Mouse (Mus musculus) heart, postnatal 0 days (tissue): ENCODE data around the gene Myh11. TPM values are rescaled to one million over a fixed set of nuclear protein-coding genes. Genes with fewer than 3 reads are reported as not detected.

ENCODE experiments used
- ATAC-seq: fragments of 200-750 bp; cut with Nextera tagmentation; 2 replicates; pipeline ENCODE4 v1.8.0; 2017; ENCODE audit warnings: low read depth, moderate number of reproducible peaks, moderate library complexity; ENCODE audit not compliant: insufficient read depth
- DNase-seq: peaks from one replicate; pipeline ENCODE4 v3.0.0-alpha.2; 2016; ENCODE audit warnings: low spot score
- H3K27ac ChIP-seq: fragments of 300-500 bp; sonication (generic); 2 replicates; pipeline ENCODE4 v1.5.1; 2014; ENCODE audit warnings: low read depth, mild to moderate bottlenecking
- H3K27me3 ChIP-seq: fragments of 300-500 bp; sonication (generic); 2 replicates; pipeline ENCODE4 v1.6.1; 2014; ENCODE audit warnings: low read length, mixed read lengths; ENCODE audit not compliant: control insufficient read depth, insufficient read depth
- H3K36me3 ChIP-seq: fragments of 300-500 bp; sonication (generic); replicated peaks from 2 replicates; pipeline ENCODE4 v1.6.1; 2014; ENCODE audit warnings: low read length, mixed read lengths; ENCODE audit not compliant: control insufficient read depth, insufficient read depth
- H3K4me1 ChIP-seq: fragments of 300-500 bp; sonication (generic); 2 replicates; pipeline ENCODE4 v1.6.1; 2014; ENCODE audit warnings: antibody characterized with exemption; ENCODE audit not compliant: control insufficient read depth, insufficient read depth
- H3K4me2 ChIP-seq: fragments of 300-500 bp; sonication (generic); 2 replicates; pipeline ENCODE4 v1.6.1; 2014; ENCODE audit warnings: low read depth, mild to moderate bottlenecking, low read length, moderate library complexity
- H3K4me3 ChIP-seq: fragments of 300-500 bp; sonication (generic); 2 replicates; pipeline ENCODE4 v1.5.1; 2014; ENCODE audit warnings: low read depth, low read length
- H3K9ac ChIP-seq: fragments of 300-500 bp; sonication (generic); replicated peaks from 2 replicates; pipeline ENCODE4 v1.6.1; 2014; ENCODE audit warnings: low read depth, low read length, mixed read lengths
- H3K9me3 ChIP-seq: fragments of 300-500 bp; sonication (generic); replicated peaks from 2 replicates; pipeline ENCODE4 v1.6.1; 2016; ENCODE audit warnings: low read length; ENCODE audit not compliant: control insufficient read depth
- CTCF ChIP-seq: IDR thresholded peaks from 2 replicates; pipeline ENCODE4 v1.5.1; 2016; ENCODE audit warnings: antibody characterized with exemption, control low read depth, low read depth
- EP300 ChIP-seq: IDR thresholded peaks from 2 replicates; pipeline ENCODE4 v1.6.1; 2016; ENCODE audit warnings: antibody characterized with exemption, low read depth
- WGBS: fragments of 180-500 bp; shearing (Covaris S2); extraction: QIAGEN DNeasy Blood & Tissue Kit; methylation state at CpG from one replicate; pipeline ENCODE4 v1.1.7; 2014; 5-methylcytosine and 5-hydroxymethylcytosine counted together
- polyA plus RNA-seq: library from polyadenylated mRNA; unstranded; fragments of >200 nt; fragmentation: Nextera tagmentation; extraction: Ambion mirVana; gene quantifications from 2 replicates; pipeline ENCODE4 v1.2.1, GENCODE M21; 2015
- total RNA-seq: library from RNA; depleted of rRNA; stranded (reverse); fragments of >200 nt; gene quantifications from 2 replicates; pipeline ENCODE4 v1.2.3, GENCODE M21; 2014; ENCODE audit warnings: low replicate concordance; rRNA removed

Gene Myh11
- 4.5 and 104 TPM in 2 replicates for total RNA-seq
- 3.1 and 3.3 TPM in 2 replicates for polyA plus RNA-seq

GRCm38 (mm10) chr16:14291223-14291622 lies at the start of gene Myh11:
Myh11 (minus strand) TSS chr16:14291372.
- Histone ChIP-seq H3K4me1 (peaks cover 14% of the 10 kb centered on the region; the same call in 1 of the 2 replicates), H3K36me3 (no peaks in the 10 kb centered on the region), H3K27ac (peak within 1 kb of the TSS; percentile 4; the same call in 1 of the 2 replicates), H3K4me3 (peak within 1 kb of the TSS; percentile 35), H3K4me2 (peak within 1 kb of the TSS; percentile 59), H3K9ac (0 out of 2 replicates have a peak within 1 kb of the TSS, but pooled peaks have one; percentile 12), H3K27me3 (peaks cover 49% of the 10 kb centered on the region), H3K9me3 (no peaks in the 10 kb centered on the region)
- DNase-seq: peak; percentile 78
- ATAC-seq: peak; percentile 82
- WGBS: 2% methylated on average over 16 of the region's 16 CpGs
- TF ChIP-seq EP300 (no peak), CTCF (peak; percentile 60)

- no peak for DNase-seq
- H3K4me1 ChIP-seq: no peaks in the 10 kb centered on the region
- H3K36me3 ChIP-seq: no peaks in the 10 kb centered on the region
- H3K4me2 ChIP-seq: no peak overlapping the region
- no peak overlapping the region for H3K4me3 ChIP-seq
- H3K27me3 ChIP-seq: no peaks in the 10 kb centered on the region
- H3K9ac ChIP-seq: no peak overlapping the region
- no peaks in the 10 kb centered on the region for H3K9me3 ChIP-seq
- no peak for ATAC-seq
- no peak for TF ChIP-seq EP300
- TF ChIP-seq CTCF: no peak
- no peak overlapping the region for H3K27ac ChIP-seq
- WGBS: 43% methylated on average over 1 of the region's 1 CpGs
These were observed 37.0 kb upstream of the Myh11 start for GRCm38 (mm10) chr16:14328156-14328555.

- Histone ChIP-seq H3K9me3 (no peaks in the 10 kb centered on the region), H3K36me3 (no peaks in the 10 kb centered on the region), H3K27ac (no peak overlapping the region), H3K4me2 (no peak overlapping the region), H3K4me1 (peaks cover 6% of the 10 kb centered on the region; the same call in 1 of the 2 replicates), H3K4me3 (no peak overlapping the region), H3K9ac (no peak overlapping the region), H3K27me3 (0 out of 2 replicates have a peak, but pooled peaks cover 3% of the 10 kb centered on the region)
- no peak for ATAC-seq
- WGBS: 44% methylated on average over 1 of the region's 1 CpGs
- DNase-seq: no peak
- no peak for TF ChIP-seq EP300
- TF ChIP-seq CTCF: no peak
These were observed 29.3 kb upstream of the Myh11 start for GRCm38 (mm10) chr16:14320494-14320893.

GRCm38 (mm10) chr16:14319681-14320080 lies 28.5 kb upstream of the Myh11 start:
- no peak for ATAC-seq
- WGBS: 76% methylated on average over 3 of the region's 3 CpGs
- no peak for DNase-seq
- no peaks in the 10 kb centered on the region for H3K9me3 ChIP-seq
- no peak overlapping the region for H3K27ac ChIP-seq
- H3K4me2 ChIP-seq: no peak overlapping the region
- H3K4me3 ChIP-seq: no peak overlapping the region
- H3K4me1 ChIP-seq: peaks cover 6% of the 10 kb centered on the region; the same call in 1 of the 2 replicates
- no peak overlapping the region for H3K9ac ChIP-seq
- TF ChIP-seq EP300 (no peak), CTCF (no peak)
- H3K27me3 ChIP-seq: 0 out of 2 replicates have a peak, but pooled peaks cover 3% of the 10 kb centered on the region
- no peaks in the 10 kb centered on the region for H3K36me3 ChIP-seq

GRCm38 (mm10) chr16:14316884-14317876 lies 26.0 kb upstream of the Myh11 start, which contains the start of gene Fopnl:
Fopnl (minus strand) TSS chr16:14317405.
- peak within 1 kb of the TSS; percentile 61 for H3K4me3 ChIP-seq
- peaks cover 21% of the 10 kb centered on the region for H3K36me3 ChIP-seq
- 0 out of 2 replicates have a peak, but pooled peaks cover 3% of the 10 kb centered on the region for H3K27me3 ChIP-seq
- H3K9me3 ChIP-seq: no peaks in the 10 kb centered on the region
- H3K9ac ChIP-seq: peak within 1 kb of the TSS; percentile 62
- TF ChIP-seq CTCF (no peak), EP300 (no peak)
- 4% methylated on average over 51 of the region's 51 CpGs for WGBS
- DNase-seq (peak; percentile 97), ATAC-seq (peak; percentile 100)
- H3K4me1 ChIP-seq: peaks cover 6% of the 10 kb centered on the region; the same call in 1 of the 2 replicates
- H3K4me2 ChIP-seq: peak within 1 kb of the TSS; percentile 80
- H3K27ac ChIP-seq: peak within 1 kb of the TSS; percentile 71
